Mouse (Mus musculus) testis, adult 2 months (tissue): ENCODE measurements around the gene Tnr.

Source experiments
- CTCF ChIP-seq: fragments of 200-500 bp; IDR thresholded peaks from 2 replicates; pipeline ENCODE4 v1.5.1; 2012; ENCODE audit warnings: low read depth, mild to moderate bottlenecking, inconsistent platforms, low read length, moderate library complexity; ENCODE audit not compliant: control insufficient read depth, insufficient read depth, insufficient replicate concordance
- POLR2A ChIP-seq: fragments of 200-500 bp; IDR thresholded peaks from 2 replicates; pipeline ENCODE4 v1.6.1; 2012; ENCODE audit warnings: low read depth, mild to moderate bottlenecking, inconsistent platforms, low read length, moderate library complexity; ENCODE audit not compliant: control insufficient read depth

GRCm38 (mm10) chr1:159551036-159551435 is 27.5 kb downstream of the Tnr start:
- TF ChIP-seq CTCF, result no peak
- TF ChIP-seq POLR2A, result no peak
